Comparison of ENCODE assay signal across 20 mouse cellular contexts in the genomic region with DNA sequence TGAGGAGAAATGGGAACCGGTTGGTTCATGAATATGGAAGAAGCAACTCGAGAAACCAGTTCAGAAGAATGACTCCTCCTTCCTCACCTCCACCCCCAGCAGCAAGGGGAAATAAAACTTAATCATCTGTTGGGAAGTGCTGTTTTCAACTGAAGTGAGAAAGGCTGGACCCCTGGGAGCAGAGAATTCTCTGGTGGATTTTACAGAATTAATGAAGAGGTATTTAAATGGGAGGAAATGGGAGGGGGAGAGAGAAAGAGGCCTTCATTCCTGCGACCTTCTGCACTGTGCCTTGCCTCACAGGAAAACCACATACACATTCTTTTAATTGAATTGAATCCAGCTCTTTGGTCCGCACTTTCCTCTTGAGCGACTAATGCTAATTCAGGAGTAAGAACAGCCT.
DNase-seq lines count a peak whose midpoint lies in the region; ATAC-seq and TF ChIP-seq lines count a peak whose summit lies in the region.
"Had no signal": no experiment of that assay in that cellular context is flagged by ENCODE, and none has a peak within 500 bp of the region (broad histone marks: within the 10 kb centered on the region; RNA-seq: fewer than 3 reads in every experiment).

No protein-coding gene starts in this region.

- no peaks in the 10 kb centered on the region for H3K27me3 ChIP-seq in forebrain, embryonic 14.5 days (replicated peaks; ENCODE audit: control insufficient read depth, insufficient read depth, low read length)
- H3K27me3 ChIP-seq in forebrain, postnatal 0 days (ENCODE audit: insufficient read depth, low read length) = no peaks in the 10 kb centered on the region
- no peaks in the 10 kb centered on the region for H3K27me3 ChIP-seq in midbrain, embryonic 14.5 days (ENCODE audit: control insufficient read depth, insufficient read depth, low read length)
- H3K27me3 ChIP-seq in midbrain, embryonic 16.5 days (ENCODE audit: control insufficient read depth, insufficient read depth, low read depth, low read length) = no peaks in the 10 kb centered on the region
- H3K27me3 ChIP-seq in kidney, adult 2 months (replicated peaks; ENCODE audit: control insufficient read depth, insufficient read depth, low read length) = no peaks in the 10 kb centered on the region
- H3K27me3 ChIP-seq: heart, embryonic 13.5 days; megakaryocyte, embryonic 14.5 days had no signal

- no peak for TF ChIP-seq POLR2A in kidney, adult 2 months (IDR thresholded peaks at IDR 0.05; ENCODE audit: low read depth, low read length)

- H3K4me2 ChIP-seq in forebrain, embryonic 14.5 days (ENCODE audit: low read length) = no peak overlapping the region
- no peak overlapping the region for H3K4me2 ChIP-seq in forebrain, postnatal 0 days (ENCODE audit: low read depth)
- no peak overlapping the region for H3K4me2 ChIP-seq in midbrain, embryonic 14.5 days (ENCODE audit: low read length)
- H3K4me2 ChIP-seq in midbrain, embryonic 16.5 days (ENCODE audit: low read length) = no peak overlapping the region
- H3K4me2 ChIP-seq: heart, embryonic 13.5 days; limb, embryonic 13.5 days; liver, embryonic 15.5 days had no signal

- 16% methylated on average over 5 of the region's 5 CpGs for WGBS in forebrain, embryonic 14.5 days
- WGBS in forebrain, postnatal 0 days = 15% methylated on average over 5 of the region's 5 CpGs
- 25% methylated on average over 5 of the region's 5 CpGs for WGBS in midbrain, embryonic 14.5 days
- 16% methylated on average over 5 of the region's 5 CpGs for WGBS in midbrain, embryonic 16.5 days
- 31% methylated on average over 5 of the region's 5 CpGs for WGBS in kidney, adult 2 months

- DNase-seq in forebrain, embryonic 14.5 days (ENCODE audit: low spot score) = peak; percentile 11
- no peak for DNase-seq in forebrain, postnatal 0 days
- peak; percentile 24 for DNase-seq in midbrain, embryonic 14.5 days
- peak; percentile 43 for DNase-seq in kidney, adult 2 months
- DNase-seq in kidney, postnatal 36 days = peak; percentile 3 to 18
- DNase-seq in urinary bladder, postnatal 36 days (ENCODE audit: low spot score in 2 of 2) = no peak
- DNase-seq: adrenal gland, postnatal 36 days; B cell, adult 2 months; cerebellum, postnatal 14 days; heart, postnatal 4 days; layer of hippocampus, adult 9-11 months; right cerebral cortex, postnatal 4 days; thymus, postnatal 14 days had no signal

- no peak overlapping the region for H3K4me3 ChIP-seq in forebrain, embryonic 14.5 days (ENCODE audit: low read depth, low read length)
- H3K4me3 ChIP-seq in forebrain, postnatal 0 days (ENCODE audit: low read depth, low read length) = no peak overlapping the region
- H3K4me3 ChIP-seq in midbrain, embryonic 14.5 days (replicated peaks; ENCODE audit: low read depth, low read length) = no peak overlapping the region
- H3K4me3 ChIP-seq in midbrain, embryonic 16.5 days (ENCODE audit: low read depth, low read length) = no peak overlapping the region
- no peak overlapping the region for H3K4me3 ChIP-seq in kidney, adult 2 months (ENCODE audit: insufficient read depth, low read depth, low read length)
- H3K4me3 ChIP-seq: heart, embryonic 13.5 days; limb, embryonic 13.5 days; liver, embryonic 15.5 days; megakaryocyte, embryonic 14.5 days had no signal

- H3K9ac ChIP-seq in forebrain, embryonic 14.5 days (ENCODE audit: low read length) = no peak overlapping the region
- no peak overlapping the region for H3K9ac ChIP-seq in forebrain, postnatal 0 days
- no peak overlapping the region for H3K9ac ChIP-seq in midbrain, embryonic 14.5 days (replicated peaks; ENCODE audit: low read length)
- H3K9ac ChIP-seq in midbrain, embryonic 16.5 days (ENCODE audit: low read depth, low read length) = no peak overlapping the region
- H3K9ac ChIP-seq: heart, embryonic 13.5 days; limb, embryonic 13.5 days; liver, embryonic 15.5 days had no signal

- H3K36me3 ChIP-seq in forebrain, embryonic 14.5 days (ENCODE audit: control insufficient read depth, insufficient read depth, low read length) = no peaks in the 10 kb centered on the region
- no peaks in the 10 kb centered on the region for H3K36me3 ChIP-seq in forebrain, postnatal 0 days (ENCODE audit: insufficient read depth)
- H3K36me3 ChIP-seq in midbrain, embryonic 14.5 days (ENCODE audit: control insufficient read depth, insufficient read depth, low read length) = no peaks in the 10 kb centered on the region
- H3K36me3 ChIP-seq in midbrain, embryonic 16.5 days (ENCODE audit: control insufficient read depth, insufficient read depth, low read length) = no peaks in the 10 kb centered on the region
- H3K36me3 ChIP-seq in kidney, adult 2 months (ENCODE audit: control insufficient read depth, insufficient read depth, low read length) = no peaks in the 10 kb centered on the region
- H3K36me3 ChIP-seq: heart, embryonic 13.5 days; limb, embryonic 13.5 days; liver, embryonic 15.5 days had no signal

- H3K4me1 ChIP-seq in forebrain, embryonic 14.5 days (ENCODE audit: control insufficient read depth, insufficient read depth, low read length) = no peaks in the 10 kb centered on the region
- no peaks in the 10 kb centered on the region for H3K4me1 ChIP-seq in forebrain, postnatal 0 days (ENCODE audit: insufficient read depth)
- no peaks in the 10 kb centered on the region for H3K4me1 ChIP-seq in midbrain, embryonic 14.5 days (ENCODE audit: control insufficient read depth, insufficient read depth, low read length)
- H3K4me1 ChIP-seq in midbrain, embryonic 16.5 days (ENCODE audit: control insufficient read depth, insufficient read depth, low read length) = no peaks in the 10 kb centered on the region
- H3K4me1 ChIP-seq in kidney, adult 2 months (ENCODE audit: control insufficient read depth, insufficient read depth, low read length) = peaks cover 6% of the 10 kb centered on the region; the same call in 1 of the 2 replicates
- H3K4me1 ChIP-seq: heart, embryonic 13.5 days; liver, embryonic 15.5 days had no signal

- no peak for TF ChIP-seq CTCF in forebrain, postnatal 0 days (IDR thresholded peaks at IDR 0.05; ENCODE audit: low read depth)
- TF ChIP-seq CTCF in kidney, adult 2 months (conservative IDR thresholded peaks at IDR 0.05; ENCODE audit: insufficient read depth, insufficient read length, low read depth, low read length) = no peak

- no peaks in the 10 kb centered on the region for H3K9me3 ChIP-seq in forebrain, embryonic 14.5 days (replicated peaks; ENCODE audit: control insufficient read depth, low read length)
- H3K9me3 ChIP-seq in forebrain, postnatal 0 days (ENCODE audit: low read length) = no peaks in the 10 kb centered on the region
- H3K9me3 ChIP-seq in midbrain, embryonic 14.5 days (ENCODE audit: control insufficient read depth, low read length) = no peaks in the 10 kb centered on the region
- no peaks in the 10 kb centered on the region for H3K9me3 ChIP-seq in midbrain, embryonic 16.5 days (replicated peaks; ENCODE audit: control insufficient read depth, low read length, poor library complexity, severe bottlenecking)
- H3K9me3 ChIP-seq: heart, embryonic 13.5 days; limb, embryonic 13.5 days; liver, embryonic 15.5 days; megakaryocyte, embryonic 14.5 days had no signal

- 0 out of 2 replicates have a peak, but pooled peaks have one; percentile 20 for ATAC-seq in forebrain, embryonic 14.5 days
- ATAC-seq in forebrain, postnatal 0 days = no peak
- ATAC-seq in midbrain, embryonic 14.5 days (ENCODE audit: low FRiP score, low TSS enrichment) = no peak
- no peak for ATAC-seq in midbrain, embryonic 16.5 days
- no peak for ATAC-seq in CD4-positive, CD25-positive, alpha-beta regulatory T cell, adult 4 months
- ATAC-seq: lung, postnatal 0 days had no signal

- H3K27ac ChIP-seq in forebrain, embryonic 14.5 days (ENCODE audit: low read depth, low read length) = no peak overlapping the region
- H3K27ac ChIP-seq in forebrain, postnatal 0 days (ENCODE audit: low read depth, low read length) = no peak overlapping the region
- H3K27ac ChIP-seq in midbrain, embryonic 14.5 days (replicated peaks; ENCODE audit: low read depth, low read length) = no peak overlapping the region
- H3K27ac ChIP-seq in midbrain, embryonic 16.5 days (ENCODE audit: low read length) = no peak overlapping the region
- H3K27ac ChIP-seq in kidney, adult 2 months (ENCODE audit: insufficient read depth, low read depth, low read length) = peak overlapping the region; percentile 56; the same call in 1 of the 2 replicates
- H3K27ac ChIP-seq: heart, embryonic 13.5 days; limb, embryonic 13.5 days; liver, embryonic 15.5 days had no signal

Comparison
In these comparisons a context has a peak if more than half of its experiments do, and no peak if none do; other contexts are left out.
1. DNase-seq: peak in forebrain, embryonic 14.5 days (single experiment), midbrain, embryonic 14.5 days (single experiment), kidney, adult 2 months (single experiment) and kidney, postnatal 36 days (2 of 2); none in forebrain, postnatal 0 days (single experiment) and urinary bladder, postnatal 36 days (0 of 2).